16 mouse cellular contexts compared by ENCODE assay signal in genomic region chr2:73060259-73060585, GRCm38 (mm10).
DNase-seq lines count a peak whose midpoint lies in the region; ATAC-seq and TF ChIP-seq lines count a peak whose summit lies in the region.
"Had no signal": no experiment of that assay in that cellular context is flagged by ENCODE, and none has a peak within 500 bp of the region (broad histone marks: within the 10 kb centered on the region; RNA-seq: fewer than 3 reads in every experiment).

No protein-coding gene starts in this region.

- peaks cover 13% of the 10 kb centered on the region for H3K4me1 ChIP-seq in heart, embryonic 13.5 days
- peaks cover 10% of the 10 kb centered on the region for H3K4me1 ChIP-seq in heart, embryonic 12.5 days (replicated peaks)
- no peaks in the 10 kb centered on the region for H3K4me1 ChIP-seq in lung, postnatal 0 days (ENCODE audit: insufficient read depth, low read depth, low read length)
- H3K4me1 ChIP-seq in CH12.LX (ENCODE audit: control insufficient read depth in 1 of 2, insufficient read depth in 2 of 2): peaks cover 10 to 41% of the 10 kb centered on the region in 2 experiments
- 0 out of 2 replicates have a peak, but pooled peaks cover 4% of the 10 kb centered on the region for H3K4me1 ChIP-seq in stomach, embryonic 16.5 days (ENCODE audit: control insufficient read depth, insufficient read depth, low read length)
- H3K4me1 ChIP-seq: hindbrain, embryonic 15.5 days had no signal

- H3K79me2 ChIP-seq in CH12.LX (replicated peaks; ENCODE audit: control insufficient read depth, extremely low read depth, insufficient read depth, poor library complexity, severe bottlenecking): no peaks in the 10 kb centered on the region

- ATAC-seq in heart, embryonic 13.5 days (ENCODE audit: extremely low read depth, insufficient number of reproducible peaks, low FRiP score, low TSS enrichment): no peak
- ATAC-seq in heart, embryonic 12.5 days (ENCODE audit: insufficient number of reproducible peaks, low FRiP score): no peak
- ATAC-seq in lung, postnatal 0 days: no peak; the same call in 1 of the 2 replicates
- no peak for ATAC-seq in stomach, embryonic 16.5 days (ENCODE audit: insufficient read depth, low FRiP score)
- ATAC-seq: forebrain, embryonic 14.5 days; intestine, embryonic 16.5 days had no signal

- H3K36me3 ChIP-seq in heart, embryonic 13.5 days: no peaks in the 10 kb centered on the region
- no peaks in the 10 kb centered on the region for H3K36me3 ChIP-seq in heart, embryonic 12.5 days
- H3K36me3 ChIP-seq in lung, postnatal 0 days (ENCODE audit: insufficient read depth, low read length): no peaks in the 10 kb centered on the region
- H3K36me3 ChIP-seq in CH12.LX (replicated peaks in 1 of 2; ENCODE audit: control insufficient read depth in 1 of 2, insufficient read depth in 1 of 2, low read length in 1 of 2): no peaks in the 10 kb centered on the region
- no peaks in the 10 kb centered on the region for H3K36me3 ChIP-seq in stomach, embryonic 16.5 days (ENCODE audit: control insufficient read depth, insufficient read depth, low read length)
- H3K36me3 ChIP-seq: embryonic facial prominence, embryonic 15.5 days; forebrain, embryonic 10.5 days; G1E; heart, embryonic 10.5 days; hindbrain, embryonic 15.5 days had no signal

- peak; percentile 27; the same call in 1 of the 2 replicates for TF ChIP-seq EP300 in lung, postnatal 0 days (IDR thresholded peaks at IDR 0.05)
- no peak for TF ChIP-seq EP300 in CH12.LX (IDR thresholded peaks at IDR 0.05; ENCODE audit: low read length)

- H3K9me3 ChIP-seq in heart, embryonic 13.5 days: no peaks in the 10 kb centered on the region
- H3K9me3 ChIP-seq in heart, embryonic 12.5 days (replicated peaks): no peaks in the 10 kb centered on the region
- H3K9me3 ChIP-seq in lung, postnatal 0 days (ENCODE audit: low read length): no peaks in the 10 kb centered on the region
- H3K9me3 ChIP-seq in CH12.LX (replicated peaks; ENCODE audit: low read length): no peaks in the 10 kb centered on the region
- H3K9me3 ChIP-seq in stomach, embryonic 16.5 days (replicated peaks; ENCODE audit: control insufficient read depth, low read length): no peaks in the 10 kb centered on the region
- H3K9me3 ChIP-seq: embryonic facial prominence, embryonic 15.5 days; forebrain, embryonic 10.5 days; G1E; heart, embryonic 10.5 days; hindbrain, embryonic 15.5 days had no signal

- H3K4me3 ChIP-seq in heart, embryonic 13.5 days: no peak overlapping the region
- H3K4me3 ChIP-seq in heart, embryonic 12.5 days: no peak overlapping the region
- no peak overlapping the region for H3K4me3 ChIP-seq in lung, postnatal 0 days (ENCODE audit: low read depth, low read length)
- H3K4me3 ChIP-seq in CH12.LX (replicated peaks in 1 of 3; ENCODE audit: low read depth in 2 of 3, low read length in 2 of 3, poor library complexity in 1 of 3): no peak overlapping the region
- H3K4me3 ChIP-seq in stomach, embryonic 16.5 days (replicated peaks; ENCODE audit: low read length): no peak overlapping the region
- H3K4me3 ChIP-seq: embryonic facial prominence, embryonic 15.5 days; erythroblast, embryonic 14.5 days; forebrain, embryonic 10.5 days; heart, embryonic 10.5 days; hindbrain, embryonic 15.5 days had no signal

- TF ChIP-seq CTCF in lung, postnatal 0 days (IDR thresholded peaks at IDR 0.05): no peak
- TF ChIP-seq CTCF in CH12.LX (conservative IDR thresholded peaks at IDR 0.05 in 1 of 2, IDR thresholded peaks at IDR 0.05 in 1 of 2; ENCODE audit: low read depth in 2 of 2, low read length in 2 of 2): no peak

- no peak for TF ChIP-seq RAD21 in CH12.LX (IDR thresholded peaks at IDR 0.05; ENCODE audit: low read depth, low read length)

- no peak overlapping the region for H3K9ac ChIP-seq in heart, embryonic 13.5 days
- H3K9ac ChIP-seq in heart, embryonic 12.5 days: no peak overlapping the region
- H3K9ac ChIP-seq in lung, postnatal 0 days (replicated peaks; ENCODE audit: low read depth): no peak overlapping the region
- no peak overlapping the region for H3K9ac ChIP-seq in CH12.LX (ENCODE audit: insufficient read depth, low read depth)
- no peak overlapping the region for H3K9ac ChIP-seq in stomach, embryonic 16.5 days (ENCODE audit: low read length)
- H3K9ac ChIP-seq: embryonic facial prominence, embryonic 15.5 days; hindbrain, embryonic 15.5 days had no signal

- H3K27me3 ChIP-seq in heart, embryonic 13.5 days (replicated peaks): no peaks in the 10 kb centered on the region; the same call in 1 of the 2 replicates
- no peaks in the 10 kb centered on the region for H3K27me3 ChIP-seq in heart, embryonic 12.5 days (replicated peaks)
- 0 out of 2 replicates have a peak, but pooled peaks cover 3% of the 10 kb centered on the region for H3K27me3 ChIP-seq in lung, postnatal 0 days (replicated peaks; ENCODE audit: insufficient read depth, low read length)
- no peaks in the 10 kb centered on the region for H3K27me3 ChIP-seq in CH12.LX (replicated peaks)
- no peaks in the 10 kb centered on the region for H3K27me3 ChIP-seq in stomach, embryonic 16.5 days (ENCODE audit: control insufficient read depth, insufficient read depth, low read length)
- H3K27me3 ChIP-seq: embryonic facial prominence, embryonic 15.5 days; hindbrain, embryonic 15.5 days had no signal

- in situ Hi-C loops in CH12.LX (cut with MboI; ENCODE audit: low pct_ligation_motif_present, low pct_unique_long_range_greater_than_20kb, low sequenced_read_pairs): no loop called here

- no peak for TF ChIP-seq POLR2A in CH12.LX (IDR thresholded peaks at IDR 0.05; ENCODE audit: low read depth, low read length)

- no peak for DNase-seq in lung, postnatal 0 days (ENCODE audit: low spot score)
- DNase-seq in lung, postnatal 4 days: no peak
- DNase-seq in CH12.LX (ENCODE audit: extremely low read depth): no peak
- DNase-seq in adrenal gland, postnatal 14 days: no peak
- DNase-seq: adrenal gland, adult 8-10 months had no signal

- H3K4me2 ChIP-seq in heart, embryonic 13.5 days: 0 out of 2 replicates have a peak overlapping the region, but pooled peaks have one; percentile 52
- no peak overlapping the region for H3K4me2 ChIP-seq in heart, embryonic 12.5 days
- H3K4me2 ChIP-seq in lung, postnatal 0 days (replicated peaks; ENCODE audit: low read depth, low read length): no peak overlapping the region
- 0 out of 2 replicates have a peak overlapping the region, but pooled peaks have one; percentile 5 for H3K4me2 ChIP-seq in CH12.LX (ENCODE audit: insufficient read depth, low read depth, poor library complexity, severe bottlenecking)
- 0 out of 2 replicates have a peak overlapping the region, but pooled peaks have one; percentile 15 for H3K4me2 ChIP-seq in stomach, embryonic 16.5 days (ENCODE audit: low read depth, low read length)
- H3K4me2 ChIP-seq: embryonic facial prominence, embryonic 15.5 days; hindbrain, embryonic 15.5 days had no signal

- peak overlapping the region; percentile 8; the same call in 1 of the 2 replicates for H3K27ac ChIP-seq in heart, embryonic 13.5 days (replicated peaks)
- H3K27ac ChIP-seq in heart, embryonic 12.5 days (ENCODE audit: poor library complexity, severe bottlenecking): no peak overlapping the region
- H3K27ac ChIP-seq in lung, postnatal 0 days (ENCODE audit: low read length): no peak overlapping the region
- no peak overlapping the region for H3K27ac ChIP-seq in CH12.LX (ENCODE audit: insufficient read depth, low read depth)
- H3K27ac ChIP-seq in stomach, embryonic 16.5 days (ENCODE audit: low read length): no peak overlapping the region
- H3K27ac ChIP-seq: embryonic facial prominence, embryonic 15.5 days; forebrain, embryonic 10.5 days; heart, embryonic 10.5 days; hindbrain, embryonic 15.5 days had no signal

- 64% methylated on average over 6 of the region's 6 CpGs for WGBS in heart, embryonic 13.5 days
- 61% methylated on average over 6 of the region's 6 CpGs for WGBS in heart, embryonic 12.5 days
- WGBS in lung, postnatal 0 days: 43% methylated on average over 6 of the region's 6 CpGs
- 64% methylated on average over 6 of the region's 6 CpGs for WGBS in stomach, embryonic 16.5 days

- dilution Hi-C loops in CH12.LX (cut with MboI; ENCODE audit: extremely low pct_ligation_motif_present, extremely low pct_unique_long_range_greater_than_20kb, low sequenced_read_pairs): no loop called here

TF ChIP-seq in CH12.LX, 34 proteins besides CTCF, POLR2A, EP300 and RAD21:
- TF ChIP-seq SMC3 (IDR thresholded peaks at IDR 0.05; ENCODE audit: low read depth, low read length) (no peak), MEF2A (IDR thresholded peaks at IDR 0.05; ENCODE audit: borderline replicate concordance, low read depth, low read length) (no peak), ETS1 (conservative IDR thresholded peaks at IDR 0.05; ENCODE audit: low read depth, low read length) (no peak)

Comparison
In these comparisons a context has a peak if more than half of its experiments do, and no peak if none do; other contexts are left out.
1. H3K4me2 ChIP-seq: peak in heart, embryonic 13.5 days (single experiment), CH12.LX (single experiment) and stomach, embryonic 16.5 days (single experiment); none in heart, embryonic 12.5 days (single experiment) and lung, postnatal 0 days (single experiment).